Mouse (Mus musculus) midbrain, embryonic 11.5 days (tissue): ENCODE data around the gene F2rl1. TPM values are rescaled to one million over a fixed set of nuclear protein-coding genes. Genes with fewer than 3 reads are reported as not detected.

Experiments used
- ATAC-seq: fragments of 200-750 bp; cut with Nextera tagmentation; 2 replicates; pipeline ENCODE4 v1.8.0; 2017; ENCODE audit warnings: moderate TSS enrichment, moderate library complexity; ENCODE audit not compliant: low FRiP score
- DNase-seq: peaks from one replicate; pipeline ENCODE4 v3.0.0; 2015; ENCODE audit warnings: low spot score; ENCODE audit errors: missing footprints
- H3K27ac ChIP-seq: fragments of 300-500 bp; sonication (generic); 2 replicates; pipeline ENCODE4 v1.5.1; 2014; ENCODE audit warnings: low read depth, low read length
- H3K27me3 ChIP-seq: fragments of 300-500 bp; sonication (generic); 2 replicates; pipeline ENCODE4 v1.6.1; 2014; ENCODE audit warnings: mild to moderate bottlenecking, low read length, moderate library complexity, mixed read lengths; ENCODE audit not compliant: control insufficient read depth, insufficient read depth
- H3K36me3 ChIP-seq: fragments of 300-500 bp; sonication (generic); 2 replicates; pipeline ENCODE4 v1.6.1; 2014; ENCODE audit warnings: mild to moderate bottlenecking, low read length, moderate library complexity, mixed read lengths; ENCODE audit not compliant: control insufficient read depth, insufficient read depth
- H3K4me1 ChIP-seq: fragments of 300-500 bp; sonication (generic); 2 replicates; pipeline ENCODE4 v1.6.1; 2014; ENCODE audit warnings: low read length; ENCODE audit not compliant: control insufficient read depth, insufficient read depth
- H3K4me2 ChIP-seq: fragments of 300-500 bp; sonication (generic); 2 replicates; pipeline ENCODE4 v1.6.1; 2014; ENCODE audit warnings: mild to moderate bottlenecking, moderate library complexity
- H3K4me3 ChIP-seq: fragments of 300-500 bp; sonication (generic); 2 replicates; pipeline ENCODE4 v1.5.1; 2014; ENCODE audit warnings: low read depth, low read length
- H3K9ac ChIP-seq: fragments of 300-500 bp; sonication (generic); 2 replicates; pipeline ENCODE4 v1.6.1; 2014; ENCODE audit warnings: low read length
- H3K9me3 ChIP-seq: fragments of 300-500 bp; sonication (generic); 2 replicates; pipeline ENCODE4 v1.6.1; 2016; ENCODE audit warnings: low read length; ENCODE audit not compliant: control insufficient read depth
- WGBS: fragments of 180-500 bp; shearing (Covaris S2); extraction: QIAGEN DNeasy Blood & Tissue Kit; methylation state at CpG from one replicate; pipeline ENCODE4 v1.1.7; 2014; 5-methylcytosine and 5-hydroxymethylcytosine counted together
- polyA plus RNA-seq: library from polyadenylated mRNA; unstranded; fragments of >200 nt; fragmentation: Nextera tagmentation; extraction: Ambion mirVana; gene quantifications from 2 replicates; pipeline ENCODE4 v1.2.1, GENCODE M21; 2014

The F2rl1 gene
- polyA plus RNA-seq: 0.23 and 0.49 TPM in 2 replicates

GRCm38 (mm10) chr13:95524674-95525491 lies at the start of gene F2rl1:
Gene F2rl1, minus strand, starts transcription at chr13:95525227.
- Histone ChIP-seq H3K4me2 (peak within 1 kb of the TSS; percentile 68), H3K4me3 (peak within 1 kb of the TSS; percentile 38), H3K9ac (peak within 1 kb of the TSS; percentile 43), H3K27ac (no peak within 1 kb of the TSS), H3K4me1 (peaks cover 8% of the 10 kb centered on the region; the same call in 1 of the 2 replicates), H3K36me3 (no peaks in the 10 kb centered on the region), H3K9me3 (no peaks in the 10 kb centered on the region), H3K27me3 (peaks cover 31% of the 10 kb centered on the region)
- ATAC-seq: peak; percentile 63
- DNase-seq: peak; percentile 96
- under 1% methylated on average over 53 of the region's 54 CpGs for WGBS

- Histone ChIP-seq H3K9me3 (no peaks in the 10 kb centered on the region), H3K27ac (no peak overlapping the region), H3K27me3 (no peaks in the 10 kb centered on the region), H3K9ac (no peak overlapping the region), H3K4me1 (no peaks in the 10 kb centered on the region), H3K4me2 (no peak overlapping the region), H3K4me3 (no peak overlapping the region), H3K36me3 (no peaks in the 10 kb centered on the region)
- 95% methylated on average over 4 of the region's 4 CpGs for WGBS
- DNase-seq (peak; percentile 60), ATAC-seq (no peak)
Observed at GRCm38 (mm10) chr13:95570877-95571276, 45.9 kb upstream of the F2rl1 start.

- no peaks in the 10 kb centered on the region for H3K9me3 ChIP-seq
- DNase-seq (peak; percentile 78), ATAC-seq (no peak)
- no peak overlapping the region for H3K4me3 ChIP-seq
- H3K36me3 ChIP-seq: no peaks in the 10 kb centered on the region
- H3K4me2 ChIP-seq: no peak overlapping the region
- H3K4me1 ChIP-seq: no peaks in the 10 kb centered on the region
- H3K9ac ChIP-seq: no peak overlapping the region
- H3K27ac ChIP-seq: no peak overlapping the region
- no peaks in the 10 kb centered on the region for H3K27me3 ChIP-seq
Observed at GRCm38 (mm10) chr13:95569326-95569725, 44.3 kb upstream of the F2rl1 start.

GRCm38 (mm10) chr13:95568336-95568735 lies 43.3 kb upstream of the F2rl1 start:
- Histone ChIP-seq H3K4me1 (no peaks in the 10 kb centered on the region), H3K36me3 (no peaks in the 10 kb centered on the region), H3K27ac (no peak overlapping the region), H3K4me3 (no peak overlapping the region), H3K27me3 (no peaks in the 10 kb centered on the region), H3K9ac (no peak overlapping the region), H3K4me2 (no peak overlapping the region), H3K9me3 (no peaks in the 10 kb centered on the region)
- 94% methylated on average over 3 of the region's 3 CpGs for WGBS
- DNase-seq (peak; percentile 67), ATAC-seq (no peak)

GRCm38 (mm10) chr13:95566841-95567551 lies 42.0 kb upstream of the F2rl1 start:
- Histone ChIP-seq H3K9me3 (no peaks in the 10 kb centered on the region), H3K4me1 (no peaks in the 10 kb centered on the region), H3K36me3 (no peaks in the 10 kb centered on the region), H3K4me3 (no peak overlapping the region), H3K27ac (no peak overlapping the region), H3K4me2 (no peak overlapping the region), H3K9ac (no peak overlapping the region), H3K27me3 (no peaks in the 10 kb centered on the region)
- no peak for ATAC-seq
- DNase-seq: peak; percentile 76
- 90% methylated on average over 15 of the region's 15 CpGs for WGBS

GRCm38 (mm10) chr13:95563693-95564092 lies 38.7 kb upstream of the F2rl1 start:
- Histone ChIP-seq H3K4me1 (no peaks in the 10 kb centered on the region), H3K27ac (no peak overlapping the region), H3K4me3 (no peak overlapping the region), H3K36me3 (no peaks in the 10 kb centered on the region), H3K4me2 (no peak overlapping the region), H3K27me3 (no peaks in the 10 kb centered on the region), H3K9ac (no peak overlapping the region), H3K9me3 (no peaks in the 10 kb centered on the region)
- DNase-seq (peak; percentile 97), ATAC-seq (peak; percentile 82)
- 3% methylated on average over 3 of the region's 3 CpGs for WGBS

- no peak overlapping the region for H3K9ac ChIP-seq
- H3K27me3 ChIP-seq: no peaks in the 10 kb centered on the region
- no peak overlapping the region for H3K27ac ChIP-seq
- no peaks in the 10 kb centered on the region for H3K4me1 ChIP-seq
- ATAC-seq (0 out of 2 replicates have a peak, but pooled peaks have one; percentile 44), DNase-seq (peak; percentile 37)
- H3K4me2 ChIP-seq: no peak overlapping the region
- 60% methylated on average over 10 of the region's 10 CpGs for WGBS
- H3K9me3 ChIP-seq: no peaks in the 10 kb centered on the region
- H3K36me3 ChIP-seq: no peaks in the 10 kb centered on the region
- H3K4me3 ChIP-seq: no peak overlapping the region
Observed at GRCm38 (mm10) chr13:95563066-95563610, 38.1 kb upstream of the F2rl1 start.

- ATAC-seq (no peak), DNase-seq (peak; percentile 56)
- Histone ChIP-seq H3K4me1 (no peaks in the 10 kb centered on the region), H3K36me3 (no peaks in the 10 kb centered on the region), H3K9me3 (no peaks in the 10 kb centered on the region), H3K4me2 (no peak overlapping the region), H3K4me3 (no peak overlapping the region), H3K9ac (no peak overlapping the region), H3K27ac (no peak overlapping the region), H3K27me3 (no peaks in the 10 kb centered on the region)
- 82% methylated on average over 7 of the region's 7 CpGs for WGBS
Observed at GRCm38 (mm10) chr13:95557326-95557725, 32.3 kb upstream of the F2rl1 start.
